Mouse (Mus musculus): Measurements from ENCODE around the gene Zfp609.

Zfp609 gene

GRCm38 (mm10) chr9:65827344-65828015 lies at the start of gene Zfp609:
Gene Zfp609, minus strand, starts transcription at chr9:65827564.
- Histone ChIP-seq H3K27me3 (ENCODE audit: insufficient read depth, low read length) (peaks cover 8% of the 10 kb centered on the region), H3K4me1 (replicated peaks; ENCODE audit: low read depth, low read length) (peaks cover 61% of the 10 kb centered on the region), H3K36me3 (ENCODE audit: insufficient read depth, low read length) (peaks cover 3% of the 10 kb centered on the region; the same call in 1 of the 2 replicates), H3K4me3 (replicated peaks; ENCODE audit: low read length) (peak within 1 kb of the TSS; percentile 88), H3K9me3 (ENCODE audit: low read length) (no peaks in the 10 kb centered on the region)
- no peak for TF ChIP-seq POU5F1 (IDR thresholded peaks at IDR 0.05; ENCODE audit: borderline replicate concordance, low read length)
- TF ChIP-seq NANOG (IDR thresholded peaks at IDR 0.05; ENCODE audit: borderline replicate concordance, low read length): no peak
- TF ChIP-seq CTCF (conservative IDR thresholded peaks at IDR 0.05; ENCODE audit: low read length): no peak

DNA sequence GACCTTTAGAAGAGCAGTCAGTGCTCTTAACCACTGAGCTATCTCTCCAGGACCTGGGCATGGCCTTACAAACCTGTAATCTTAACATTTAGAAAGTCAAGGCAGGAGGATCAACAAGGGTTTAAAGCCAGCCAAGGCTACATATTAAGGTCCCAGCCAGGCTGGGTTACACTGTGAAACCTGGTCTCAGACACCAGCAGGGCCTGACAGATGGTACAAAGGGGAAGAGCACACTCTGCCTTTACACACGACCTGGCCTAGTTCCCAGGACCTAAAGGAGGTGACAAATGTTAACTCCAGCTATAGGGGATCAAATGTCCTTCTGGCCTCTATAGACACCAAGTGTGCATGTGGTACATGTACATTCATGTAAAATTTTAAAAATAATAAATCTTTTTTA lies 32.3 kb upstream of the Zfp609 start:
- no peak for TF ChIP-seq NANOG (IDR thresholded peaks at IDR 0.05; ENCODE audit: borderline replicate concordance, low read length)
- TF ChIP-seq POU5F1 (IDR thresholded peaks at IDR 0.05; ENCODE audit: borderline replicate concordance, low read length): no peak
- TF ChIP-seq CTCF (conservative IDR thresholded peaks at IDR 0.05; ENCODE audit: low read length): no peak
- Histone ChIP-seq H3K4me3 (replicated peaks; ENCODE audit: low read length) (no peak overlapping the region), H3K36me3 (ENCODE audit: insufficient read depth, low read length) (peaks cover 49% of the 10 kb centered on the region), H3K27me3 (ENCODE audit: insufficient read depth, low read length) (no peaks in the 10 kb centered on the region), H3K4me1 (replicated peaks; ENCODE audit: low read depth, low read length) (no peaks in the 10 kb centered on the region), H3K9me3 (ENCODE audit: low read length) (no peaks in the 10 kb centered on the region)

- Histone ChIP-seq H3K4me1 (replicated peaks; ENCODE audit: low read depth, low read length) (0 out of 2 replicates have a peak, but pooled peaks cover 4% of the 10 kb centered on the region), H3K36me3 (ENCODE audit: insufficient read depth, low read length) (peaks cover 18% of the 10 kb centered on the region), H3K4me3 (replicated peaks; ENCODE audit: low read length) (no peak overlapping the region), H3K27me3 (ENCODE audit: insufficient read depth, low read length) (no peaks in the 10 kb centered on the region), H3K9me3 (ENCODE audit: low read length) (no peaks in the 10 kb centered on the region)
- TF ChIP-seq POU5F1 (IDR thresholded peaks at IDR 0.05; ENCODE audit: borderline replicate concordance, low read length): no peak
These were observed 22.8 kb upstream of the Zfp609 start for GRCm38 (mm10) chr9:65850203-65850602.

DNA sequence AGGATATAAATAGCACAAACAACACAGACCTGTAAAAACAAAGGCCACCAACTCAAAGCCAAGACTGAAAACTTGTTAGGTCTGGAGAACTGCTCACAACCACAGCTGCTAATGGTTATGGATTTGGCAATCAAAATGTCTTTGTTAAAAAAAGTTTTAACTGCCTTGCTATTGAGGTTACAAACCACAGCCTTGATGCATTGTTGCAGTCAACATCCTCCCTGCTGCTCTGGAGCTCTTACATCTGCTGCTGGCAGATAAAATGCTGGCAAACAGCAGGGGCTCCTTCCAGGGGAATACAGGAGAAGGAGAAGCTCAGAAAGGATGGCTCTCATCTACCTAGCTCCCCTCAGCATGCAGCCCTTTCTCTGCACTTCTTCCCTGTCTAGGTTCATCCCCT lies 20.8 kb upstream of the Zfp609 start:
- Histone ChIP-seq H3K36me3 (ENCODE audit: insufficient read depth, low read length) (peaks cover 13% of the 10 kb centered on the region), H3K27me3 (ENCODE audit: insufficient read depth, low read length) (no peaks in the 10 kb centered on the region), H3K4me1 (replicated peaks; ENCODE audit: low read depth, low read length) (0 out of 2 replicates have a peak, but pooled peaks cover 4% of the 10 kb centered on the region), H3K9me3 (ENCODE audit: low read length) (no peaks in the 10 kb centered on the region), H3K4me3 (replicated peaks; ENCODE audit: low read length) (no peak overlapping the region)
- TF ChIP-seq CTCF (conservative IDR thresholded peaks at IDR 0.05; ENCODE audit: low read length): no peak
- peak; percentile 32; the same call in 1 of the 2 replicates for TF ChIP-seq NANOG (IDR thresholded peaks at IDR 0.05; ENCODE audit: borderline replicate concordance, low read length)

DNA sequence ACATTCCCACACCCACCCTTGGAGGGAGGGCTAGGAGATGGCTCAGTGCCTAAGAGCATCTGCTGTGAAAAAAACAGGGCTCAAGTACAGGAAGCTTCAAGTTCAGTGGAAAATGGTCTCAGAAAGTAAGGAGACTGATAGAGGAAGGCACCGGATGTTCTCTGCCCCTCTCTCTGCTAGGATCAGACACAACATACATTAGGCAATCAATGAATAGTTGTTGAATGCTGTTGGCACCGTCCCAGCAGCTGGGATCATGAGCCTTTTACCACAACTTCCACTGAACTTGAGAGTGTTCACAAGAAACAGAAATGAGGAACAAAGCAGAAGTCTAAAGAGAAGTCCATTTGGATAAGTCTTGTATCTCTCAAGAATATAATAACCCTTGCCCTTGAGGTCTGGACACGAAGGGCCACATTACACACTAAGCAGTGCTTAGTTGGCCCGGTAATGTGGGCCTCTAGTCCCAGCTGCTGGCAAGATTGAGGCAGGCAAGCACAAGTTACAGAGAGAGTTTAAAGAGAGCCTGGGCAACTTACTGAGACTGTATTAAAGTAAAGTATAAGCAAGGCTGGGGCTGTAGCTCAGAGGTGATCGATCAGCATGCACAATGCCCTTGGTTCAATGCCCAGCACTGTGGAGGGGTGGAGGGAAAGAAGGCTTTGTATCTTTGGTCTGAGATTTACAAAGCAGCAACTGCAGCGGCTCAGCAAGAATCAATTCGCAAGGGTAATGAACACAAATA lies 17.2 kb upstream of the Zfp609 start:
- no peaks in the 10 kb centered on the region for H3K9me3 ChIP-seq (ENCODE audit: low read length)
- no peaks in the 10 kb centered on the region for H3K27me3 ChIP-seq (ENCODE audit: insufficient read depth, low read length)
- 0 out of 2 replicates have a peak, but pooled peaks cover 4% of the 10 kb centered on the region for H3K4me1 ChIP-seq (replicated peaks; ENCODE audit: low read depth, low read length)
- TF ChIP-seq CTCF (conservative IDR thresholded peaks at IDR 0.05; ENCODE audit: low read length) (no peak), POU5F1 (IDR thresholded peaks at IDR 0.05; ENCODE audit: borderline replicate concordance, low read length) (no peak), NANOG (IDR thresholded peaks at IDR 0.05; ENCODE audit: borderline replicate concordance, low read length) (no peak)
- no peak overlapping the region for H3K4me3 ChIP-seq (replicated peaks; ENCODE audit: low read length)
- peaks cover 3% of the 10 kb centered on the region; the same call in 1 of the 2 replicates for H3K36me3 ChIP-seq (ENCODE audit: insufficient read depth, low read length)

DNA sequence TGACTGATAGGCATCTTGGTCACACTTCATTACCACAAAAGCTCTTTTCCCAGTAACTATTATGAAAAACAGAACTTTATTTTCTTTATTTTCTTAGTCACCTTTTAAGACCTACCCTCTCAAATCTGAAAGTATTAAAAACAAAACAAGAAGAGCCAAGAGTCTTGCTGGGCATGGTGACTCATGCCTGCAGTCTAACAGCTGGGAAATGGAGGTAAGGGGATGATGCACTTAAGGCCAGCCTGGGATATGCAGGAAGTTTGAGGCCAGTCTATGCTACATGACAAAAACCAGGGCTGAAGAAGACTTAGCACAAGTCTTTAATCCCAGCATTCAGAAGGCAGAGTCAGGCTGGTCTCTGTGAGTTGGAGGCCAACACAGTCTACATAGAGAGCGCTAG lies 12.5 kb upstream of the Zfp609 start:
- Histone ChIP-seq H3K9me3 (ENCODE audit: low read length) (no peaks in the 10 kb centered on the region), H3K4me1 (replicated peaks; ENCODE audit: low read depth, low read length) (peaks cover 2% of the 10 kb centered on the region; the same call in 1 of the 2 replicates), H3K4me3 (replicated peaks; ENCODE audit: low read length) (no peak overlapping the region), H3K27me3 (ENCODE audit: insufficient read depth, low read length) (no peaks in the 10 kb centered on the region), H3K36me3 (ENCODE audit: insufficient read depth, low read length) (peaks cover 15% of the 10 kb centered on the region)
- TF ChIP-seq POU5F1 (IDR thresholded peaks at IDR 0.05; ENCODE audit: borderline replicate concordance, low read length) (no peak), NANOG (IDR thresholded peaks at IDR 0.05; ENCODE audit: borderline replicate concordance, low read length) (no peak), CTCF (conservative IDR thresholded peaks at IDR 0.05; ENCODE audit: low read length) (no peak)

GRCm38 (mm10) chr9:65836916-65837315 lies 9.6 kb upstream of the Zfp609 start:
- peaks cover 18% of the 10 kb centered on the region for H3K4me1 ChIP-seq (replicated peaks; ENCODE audit: low read depth, low read length)
- H3K4me3 ChIP-seq (replicated peaks; ENCODE audit: low read length): no peak overlapping the region
- TF ChIP-seq CTCF (conservative IDR thresholded peaks at IDR 0.05; ENCODE audit: low read length): no peak
- TF ChIP-seq POU5F1 (IDR thresholded peaks at IDR 0.05; ENCODE audit: borderline replicate concordance, low read length): no peak
- no peak for TF ChIP-seq NANOG (IDR thresholded peaks at IDR 0.05; ENCODE audit: borderline replicate concordance, low read length)
- H3K9me3 ChIP-seq (ENCODE audit: low read length): no peaks in the 10 kb centered on the region
- H3K27me3 ChIP-seq (ENCODE audit: insufficient read depth, low read length): no peaks in the 10 kb centered on the region
- peaks cover 18% of the 10 kb centered on the region for H3K36me3 ChIP-seq (ENCODE audit: insufficient read depth, low read length)

DNA sequence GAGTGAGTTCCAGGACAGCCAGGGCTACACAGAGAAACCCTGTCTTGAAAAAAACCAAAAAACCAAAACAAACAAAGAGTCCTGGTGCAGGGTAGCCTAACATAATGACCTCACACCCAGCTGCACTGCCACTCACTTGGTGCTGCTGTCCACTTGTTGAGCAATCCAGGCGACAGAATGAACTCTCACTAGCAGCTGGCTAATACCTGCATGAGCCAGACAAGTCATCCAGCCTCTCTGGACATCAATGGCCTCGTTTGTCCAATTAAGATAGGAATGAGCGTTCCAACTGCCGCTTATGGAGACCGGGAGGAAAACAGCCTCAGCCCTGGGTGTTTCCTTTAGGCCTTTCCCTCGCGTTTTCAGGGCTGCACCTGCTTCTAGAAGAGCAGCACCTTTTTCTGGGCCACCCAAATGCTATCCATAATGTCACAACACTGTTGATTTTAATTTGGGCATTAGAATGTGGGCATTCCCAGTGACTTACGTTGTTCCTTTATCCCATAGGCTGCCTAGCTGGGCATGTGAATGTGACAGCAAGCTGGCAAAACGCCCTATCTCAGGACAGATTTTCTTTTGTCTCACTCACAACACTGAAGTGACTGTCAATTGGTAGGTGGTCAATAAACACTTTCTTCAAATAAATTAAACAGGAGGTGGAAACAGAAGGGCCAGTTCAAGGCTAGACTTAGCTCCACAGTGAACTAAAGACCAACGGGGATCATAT lies 7.4 kb upstream of the Zfp609 start:
- no peaks in the 10 kb centered on the region for H3K27me3 ChIP-seq (ENCODE audit: insufficient read depth, low read length)
- H3K9me3 ChIP-seq (ENCODE audit: low read length): no peaks in the 10 kb centered on the region
- peaks cover 20% of the 10 kb centered on the region for H3K36me3 ChIP-seq (ENCODE audit: insufficient read depth, low read length)
- TF ChIP-seq NANOG (IDR thresholded peaks at IDR 0.05; ENCODE audit: borderline replicate concordance, low read length): no peak
- no peak for TF ChIP-seq POU5F1 (IDR thresholded peaks at IDR 0.05; ENCODE audit: borderline replicate concordance, low read length)
- no peak for TF ChIP-seq CTCF (conservative IDR thresholded peaks at IDR 0.05; ENCODE audit: low read length)
- peaks cover 27% of the 10 kb centered on the region for H3K4me1 ChIP-seq (replicated peaks; ENCODE audit: low read depth, low read length)
- H3K4me3 ChIP-seq (replicated peaks; ENCODE audit: low read length): no peak overlapping the region
